Mouse (Mus musculus): ENCODE results near the gene Lrfn1. TPM values are rescaled to one million over a fixed set of nuclear protein-coding genes. Genes with fewer than 3 reads are reported as not detected.

Lrfn1 gene
- polyA plus RNA-seq (2015; fragmentation: Nextera tagmentation; extraction: Ambion mirVana): 0.42 and 0.49 TPM in 2 replicates

GRCm38 (mm10) chr7:28451531-28452360 lies at the start of gene Lrfn1:
Gene Lrfn1 (plus strand): TSS chr7:28451980.

GRCm38 (mm10) chr7:28436932-28437570 lies 14.7 kb upstream of the Lrfn1 start, which contains the start of gene Gmfg:
Gene Gmfg (plus strand): TSS chr7:28437447.

GRCm38 (mm10) chr7:28510405-28510974 lies 58.7 kb downstream of the Lrfn1 start, which contains the start of gene Ifnl2:
Gene Ifnl2 (minus strand): TSS chr7:28510455.

Other genes starting within 250 kb of the Lrfn1 start
- gene Eid2, start 184.1 kb upstream of the Lrfn1 start, polyA plus RNA-seq (2015; fragmentation: Nextera tagmentation; extraction: Ambion mirVana): 1.2 and 1.5 TPM in 2 replicates
- gene Eid2b, start 174.2 kb upstream of the Lrfn1 start, polyA plus RNA-seq (2015; fragmentation: Nextera tagmentation; extraction: Ambion mirVana): 4.4 and 5.9 TPM in 2 replicates
- 0.15 TPM in 1 of 2 replicates, not detected in the other for gene Selenov, start 160.8 kb upstream of the Lrfn1 start, polyA plus RNA-seq (2015; fragmentation: Nextera tagmentation; extraction: Ambion mirVana)
- gene Dll3, start 149.7 kb upstream of the Lrfn1 start, polyA plus RNA-seq (2015; fragmentation: Nextera tagmentation; extraction: Ambion mirVana): not detected in 2 replicates
- 85.5 and 94.2 TPM in 2 replicates for gene Timm50, start 139.9 kb upstream of the Lrfn1 start, polyA plus RNA-seq (2015; fragmentation: Nextera tagmentation; extraction: Ambion mirVana)
- 30.5 and 35.4 TPM in 2 replicates for gene Supt5, start 113.2 kb upstream of the Lrfn1 start, polyA plus RNA-seq (2015; fragmentation: Nextera tagmentation; extraction: Ambion mirVana)
- 1,177 and 1,190 TPM in 2 replicates for gene Rps16, start 101.3 kb upstream of the Lrfn1 start, polyA plus RNA-seq (2015; fragmentation: Nextera tagmentation; extraction: Ambion mirVana)
- gene Plekhg2, start 79.4 kb upstream of the Lrfn1 start, polyA plus RNA-seq (2015; fragmentation: Nextera tagmentation; extraction: Ambion mirVana): 18.9 and 22.0 TPM in 2 replicates
- gene Zfp36, start 71.7 kb upstream of the Lrfn1 start, polyA plus RNA-seq (2015; fragmentation: Nextera tagmentation; extraction: Ambion mirVana): 14.2 and 15.8 TPM in 2 replicates
- 21.9 and 23.0 TPM in 2 replicates for gene Med29, start 59.3 kb upstream of the Lrfn1 start, polyA plus RNA-seq (2015; fragmentation: Nextera tagmentation; extraction: Ambion mirVana)
- gene Paf1, start 59.0 kb upstream of the Lrfn1 start, polyA plus RNA-seq (2015; fragmentation: Nextera tagmentation; extraction: Ambion mirVana): 31.6 and 33.8 TPM in 2 replicates
- 149 and 179 TPM in 2 replicates for gene Gmfg, start 14.5 kb upstream of the Lrfn1 start, polyA plus RNA-seq (2015; fragmentation: Nextera tagmentation; extraction: Ambion mirVana)
- not detected in 2 replicates for gene Ifnl2, start 58.5 kb downstream of the Lrfn1 start, polyA plus RNA-seq (2015; fragmentation: Nextera tagmentation; extraction: Ambion mirVana)
- gene Ifnl3, start 70.9 kb downstream of the Lrfn1 start, polyA plus RNA-seq (2015; fragmentation: Nextera tagmentation; extraction: Ambion mirVana): not detected in 2 replicates
- gene Sycn, start 88.9 kb downstream of the Lrfn1 start, polyA plus RNA-seq (2015; fragmentation: Nextera tagmentation; extraction: Ambion mirVana): 25.7 and 72.8 TPM in 2 replicates
- not detected in 2 replicates for gene Nccrp1, start 95.3 kb downstream of the Lrfn1 start, polyA plus RNA-seq (2015; fragmentation: Nextera tagmentation; extraction: Ambion mirVana)
- 6.6 and 8.0 TPM in 2 replicates for gene Samd4b, start 146.2 kb downstream of the Lrfn1 start, polyA plus RNA-seq (2015; fragmentation: Nextera tagmentation; extraction: Ambion mirVana)
- gene Pak4, start 146.2 kb downstream of the Lrfn1 start, polyA plus RNA-seq (2015; fragmentation: Nextera tagmentation; extraction: Ambion mirVana): 8.8 and 9.8 TPM in 2 replicates
- not detected in 2 replicates for gene Acp7, start 179.4 kb downstream of the Lrfn1 start, polyA plus RNA-seq (2015; fragmentation: Nextera tagmentation; extraction: Ambion mirVana)
- 0.30 and 1.4 TPM in 2 replicates for gene Fbxo27, start 240.9 kb downstream of the Lrfn1 start, polyA plus RNA-seq (2015; fragmentation: Nextera tagmentation; extraction: Ambion mirVana)

Measured in spleen, postnatal 0 days (tissue).